Mouse (Mus musculus) heart, embryonic 15.5 days (tissue): ENCODE measurements around the gene Gm10972. TPM values are rescaled to one million over a fixed set of nuclear protein-coding genes. Genes with fewer than 3 reads are reported as not detected.
"Not testable (repeated sequence)": the region's sequence is repeated elsewhere in the genome, so short reads cannot be mapped to it uniquely, and the experiment has no call there.

Experiments used
- ATAC-seq: fragments of 200-750 bp; cut with Nextera tagmentation; replicated peaks from 2 replicates; pipeline ENCODE4 v1.8.0; 2017; ENCODE audit warnings: low read depth, moderate TSS enrichment; ENCODE audit not compliant: insufficient number of reproducible peaks, insufficient read depth, low FRiP score
- H3K27ac ChIP-seq: fragments of 300-500 bp; sonication (generic); 2 replicates; pipeline ENCODE4 v1.5.1; 2015; ENCODE audit warnings: mild to moderate bottlenecking, inconsistent platforms
- H3K27me3 ChIP-seq: fragments of 300-500 bp; sonication (generic); 2 replicates; pipeline ENCODE4 v1.6.1; 2015; ENCODE audit warnings: inconsistent platforms
- H3K36me3 ChIP-seq: fragments of 300-500 bp; sonication (generic); 2 replicates; pipeline ENCODE4 v1.6.1; 2015; ENCODE audit warnings: mild to moderate bottlenecking, inconsistent platforms
- H3K4me1 ChIP-seq: fragments of 300-500 bp; sonication (generic); replicated peaks from 2 replicates; pipeline ENCODE4 v1.6.1; 2015; ENCODE audit warnings: inconsistent platforms
- H3K4me2 ChIP-seq: fragments of 300-500 bp; sonication (generic); 2 replicates; pipeline ENCODE4 v1.6.1; 2015; ENCODE audit warnings: inconsistent platforms, mild to moderate bottlenecking, moderate library complexity
- H3K4me3 ChIP-seq: fragments of 300-500 bp; sonication (generic); 2 replicates; pipeline ENCODE4 v1.5.1; 2015; ENCODE audit warnings: mild to moderate bottlenecking, inconsistent platforms
- H3K9ac ChIP-seq: fragments of 300-500 bp; sonication (generic); 2 replicates; pipeline ENCODE4 v1.6.1; 2015; ENCODE audit warnings: mild to moderate bottlenecking, inconsistent platforms
- H3K9me3 ChIP-seq: fragments of 300-500 bp; sonication (generic); replicated peaks from 2 replicates; pipeline ENCODE4 v1.6.1; 2016; ENCODE audit warnings: inconsistent platforms
- WGBS: fragments of 180-500 bp; shearing (Covaris S2); methylation state at CpG from one replicate; pipeline ENCODE4 v1.1.7; 2015; ENCODE audit warnings: mixed read lengths; 5-methylcytosine and 5-hydroxymethylcytosine counted together
- polyA plus RNA-seq: library from polyadenylated mRNA; unstranded; fragments of >200 nt; fragmentation: Nextera tagmentation; extraction: Ambion mirVana; gene quantifications from 2 replicates; pipeline ENCODE4 v1.2.1, GENCODE M21; 2015

Gene Gm10972
- polyA plus RNA-seq, 1 experiment from 2014 or later = not detected

- H3K9ac ChIP-seq = no peak overlapping the region
- H3K4me3 ChIP-seq = no peak overlapping the region
- H3K4me2 ChIP-seq = no peak overlapping the region
- H3K27me3 ChIP-seq = no peaks in the 10 kb centered on the region
- 56% methylated on average over 11 of the region's 11 CpGs for WGBS
- peak; percentile 82 for ATAC-seq
- peaks cover 24% of the 10 kb centered on the region for H3K4me1 ChIP-seq
- peak overlapping the region; percentile 62 for H3K27ac ChIP-seq
- H3K9me3 ChIP-seq = no peaks in the 10 kb centered on the region
- no peaks in the 10 kb centered on the region for H3K36me3 ChIP-seq
Observed at GRCm38 (mm10) chr3:94621740-94622507, 21.0 kb upstream of the Gm10972 start.

GRCm38 (mm10) chr3:94622550-94622949, 20.4 kb upstream of the Gm10972 start:
- Histone ChIP-seq H3K27ac (peak overlapping the region; percentile 62), H3K4me1 (peaks cover 24% of the 10 kb centered on the region), H3K4me2 (no peak overlapping the region), H3K27me3 (no peaks in the 10 kb centered on the region), H3K9me3 (no peaks in the 10 kb centered on the region), H3K9ac (no peak overlapping the region), H3K36me3 (no peaks in the 10 kb centered on the region), H3K4me3 (no peak overlapping the region)
- ATAC-seq = no peak
- WGBS = 71% methylated on average over 10 of the region's 10 CpGs

GRCm38 (mm10) chr3:94624281-94624680, 18.6 kb upstream of the Gm10972 start:
- Histone ChIP-seq H3K27me3 (no peaks in the 10 kb centered on the region), H3K27ac (no peak overlapping the region), H3K9me3 (no peaks in the 10 kb centered on the region), H3K36me3 (no peaks in the 10 kb centered on the region), H3K4me2 (no peak overlapping the region), H3K9ac (no peak overlapping the region), H3K4me3 (no peak overlapping the region), H3K4me1 (peaks cover 24% of the 10 kb centered on the region)
- no peak for ATAC-seq
- WGBS = 82% methylated on average over 4 of the region's 4 CpGs

GRCm38 (mm10) chr3:94628712-94629111, 14.2 kb upstream of the Gm10972 start:
- Histone ChIP-seq H3K27ac (no peak overlapping the region), H3K36me3 (no peaks in the 10 kb centered on the region), H3K9me3 (no peaks in the 10 kb centered on the region), H3K4me1 (0 out of 2 replicates have a peak, but pooled peaks cover 6% of the 10 kb centered on the region), H3K27me3 (no peaks in the 10 kb centered on the region), H3K4me3 (no peak overlapping the region), H3K9ac (no peak overlapping the region), H3K4me2 (no peak overlapping the region)
- ATAC-seq = no peak
- WGBS = 83% methylated on average over 5 of the region's 5 CpGs

- Histone ChIP-seq H3K4me1 (no peaks in the 10 kb centered on the region), H3K27ac (no peak overlapping the region), H3K9me3 (no peaks in the 10 kb centered on the region), H3K36me3 (no peaks in the 10 kb centered on the region), H3K9ac (no peak overlapping the region), H3K27me3 (no peaks in the 10 kb centered on the region), H3K4me2 (no peak overlapping the region), H3K4me3 (no peak overlapping the region)
- no peak for ATAC-seq
- WGBS = 82% methylated on average over 3 of the region's 3 CpGs
Observed at GRCm38 (mm10) chr3:94629876-94630275, 13.0 kb upstream of the Gm10972 start.

- peak; percentile 75 for ATAC-seq
- Histone ChIP-seq H3K27me3 (no peaks in the 10 kb centered on the region), H3K9ac (no peak overlapping the region), H3K4me3 (no peak overlapping the region), H3K4me1 (peaks cover 13% of the 10 kb centered on the region), H3K9me3 (no peaks in the 10 kb centered on the region), H3K27ac (peak overlapping the region; percentile 48), H3K4me2 (no peak overlapping the region), H3K36me3 (no peaks in the 10 kb centered on the region)
- 30% methylated on average over 6 of the region's 6 CpGs for WGBS
Observed at GRCm38 (mm10) chr3:94648755-94649590, 6.1 kb downstream of the Gm10972 start.

GRCm38 (mm10) chr3:94650409-94650808, 7.5 kb downstream of the Gm10972 start:
- Histone ChIP-seq H3K9me3 (no peaks in the 10 kb centered on the region), H3K27me3 (no peaks in the 10 kb centered on the region), H3K27ac (no peak overlapping the region), H3K36me3 (no peaks in the 10 kb centered on the region), H3K4me2 (no peak overlapping the region), H3K9ac (no peak overlapping the region), H3K4me1 (peaks cover 13% of the 10 kb centered on the region), H3K4me3 (no peak overlapping the region)
- no peak for ATAC-seq
- WGBS = 83% methylated on average over 7 of the region's 7 CpGs

- peaks cover 12% of the 10 kb centered on the region for H3K4me1 ChIP-seq
- H3K9ac ChIP-seq, H3K36me3 ChIP-seq, H3K27ac ChIP-seq, H3K27me3 ChIP-seq, H3K9me3 ChIP-seq, H3K4me3 ChIP-seq, ATAC-seq, H3K4me2 ChIP-seq: not testable (repeated sequence)
- 75% methylated on average over 1 of the region's 1 CpGs for whole genome bisulfite sequencing
Observed at GRCm38 (mm10) chr3:94653967-94654366, 11.1 kb downstream of the Gm10972 start.

- not testable (repeated sequence) for H3K36me3 ChIP-seq, H3K9me3 ChIP-seq, H3K27ac ChIP-seq, H3K4me1 ChIP-seq, H3K27me3 ChIP-seq
- H3K4me2 ChIP-seq = peak overlapping the region; percentile 78
- peak overlapping the region; percentile 44; the same call in 1 of the 2 replicates for H3K9ac ChIP-seq
- H3K4me3 ChIP-seq = peak overlapping the region; percentile 51
- WGBS = 3% methylated on average over 26 of the region's 47 CpGs
- peak; percentile 42 for ATAC-seq
Observed at GRCm38 (mm10) chr3:94657852-94658739, 15.2 kb downstream of the Gm10972 start.

GRCm38 (mm10) chr3:94658740-94659095, 15.8 kb downstream of the Gm10972 start, which contains the start of gene Tuft1:
Tuft1 (minus strand) TSS chr3:94658872.
- 0% methylated on average over 22 of the region's 33 CpGs for WGBS
- H3K27ac ChIP-seq = not testable (repeated sequence)

More at GRCm38 (mm10) chr3:94658740-94659095, 15.8 kb downstream of the Gm10972 start, which contains the start of gene Tuft1:
- not testable (repeated sequence) for H3K27me3 ChIP-seq, H3K4me1 ChIP-seq, H3K9me3 ChIP-seq, H3K36me3 ChIP-seq
- ATAC-seq = peak; percentile 89
- Histone ChIP-seq H3K9ac (peak within 1 kb of the TSS; percentile 44; the same call in 1 of the 2 replicates), H3K4me2 (peak within 1 kb of the TSS; percentile 78), H3K4me3 (peak within 1 kb of the TSS; percentile 51)
